Mouse (Mus musculus) cerebellum, postnatal 14 days (tissue): ENCODE measurements around the gene S1pr3.

Source experiments
- DNase-seq, 2 experiments: peaks; one replicate each; pipeline ENCODE4 v3.0.0; 2021; ENCODE audit warnings: mixed read lengths in 2 of 2

S1pr3 gene

DNA sequence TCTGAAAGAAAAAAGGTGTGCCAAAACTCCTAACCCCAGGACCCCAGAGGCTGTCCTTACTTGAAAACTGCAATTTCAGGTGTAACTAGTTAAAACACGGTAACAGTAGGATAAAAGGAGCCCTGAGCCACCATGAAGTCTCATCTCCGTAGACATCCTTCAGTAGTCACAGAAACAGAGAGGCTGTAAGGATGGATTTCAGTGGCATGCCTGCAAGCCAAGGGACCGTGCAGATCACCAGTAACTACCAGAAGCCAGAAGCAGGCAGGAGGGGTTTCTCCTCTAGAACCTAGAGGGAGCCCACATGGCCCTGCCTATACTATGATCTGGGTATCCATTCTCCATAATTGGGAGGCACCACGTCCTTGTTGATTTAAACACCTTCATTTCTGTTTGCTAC lies 55.9 kb downstream of the S1pr3 start:
- DNase-seq, result no peak

GRCm38 (mm10) chr13:51466117-51466841 lies 57.8 kb downstream of the S1pr3 start:
- DNase-seq, result no peak

DNA sequence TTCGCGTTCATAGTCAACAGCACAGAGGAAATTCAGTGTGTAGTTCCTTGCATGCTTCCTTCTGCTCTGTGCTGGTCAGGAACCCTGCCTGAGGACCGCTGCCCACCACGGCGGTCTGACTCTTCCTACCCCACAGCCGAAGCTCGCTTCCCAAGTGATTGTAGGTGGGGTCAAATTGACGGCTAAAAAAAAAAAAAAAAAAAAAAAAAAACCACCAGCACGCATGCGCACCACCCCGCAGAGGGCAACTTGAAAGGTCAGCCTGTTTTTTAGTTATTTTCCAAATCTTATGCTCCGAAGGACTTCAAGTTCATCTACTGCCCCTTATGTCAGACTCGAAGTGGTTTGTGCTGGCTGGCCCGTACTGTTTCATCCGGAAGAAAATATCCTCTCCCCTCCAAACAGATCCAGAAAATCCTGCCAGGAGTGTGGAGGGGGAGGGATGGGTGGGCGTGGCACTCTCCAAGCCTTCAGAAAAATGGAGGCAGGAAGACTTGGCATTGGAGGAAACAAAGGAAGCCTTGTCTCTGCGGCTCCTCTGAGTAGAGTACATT lies 60.3 kb downstream of the S1pr3 start:
- DNase-seq, result no peak
